Mouse (Mus musculus) hindbrain, embryonic 16.5 days (tissue): ENCODE results near the gene Dst. TPM values are rescaled to one million over a fixed set of nuclear protein-coding genes. Genes with fewer than 3 reads are reported as not detected.

ENCODE experiments used
- ATAC-seq: fragments of 200-750 bp; cut with Nextera tagmentation; 2 replicates; pipeline ENCODE4 v1.8.0; 2017; ENCODE audit warnings: moderate TSS enrichment, moderate library complexity
- H3K27ac ChIP-seq: fragments of 300-500 bp; sonication (generic); 2 replicates; pipeline ENCODE4 v1.5.1; 2014; ENCODE audit warnings: low read depth, mild to moderate bottlenecking, control low read depth, low read length, moderate library complexity
- H3K27me3 ChIP-seq: fragments of 300-500 bp; sonication (generic); replicated peaks from 2 replicates; pipeline ENCODE4 v1.6.1; 2014; ENCODE audit warnings: low read length; ENCODE audit not compliant: control insufficient read depth, insufficient read depth
- H3K36me3 ChIP-seq: fragments of 300-500 bp; sonication (generic); 2 replicates; pipeline ENCODE4 v1.6.1; 2014; ENCODE audit warnings: mild to moderate bottlenecking, low read length, moderate library complexity, mixed read lengths; ENCODE audit not compliant: control insufficient read depth, insufficient read depth
- H3K4me1 ChIP-seq: fragments of 300-500 bp; sonication (generic); 2 replicates; pipeline ENCODE4 v1.6.1; 2014; ENCODE audit warnings: low read depth, low read length; ENCODE audit not compliant: control insufficient read depth, insufficient read depth
- H3K4me2 ChIP-seq: fragments of 300-500 bp; sonication (generic); 2 replicates; pipeline ENCODE4 v1.6.1; 2014; ENCODE audit warnings: mild to moderate bottlenecking, low read length, control low read depth, moderate library complexity
- H3K4me3 ChIP-seq: fragments of 300-500 bp; sonication (generic); 2 replicates; pipeline ENCODE4 v1.5.1; 2014; ENCODE audit warnings: mild to moderate bottlenecking, low read length, control low read depth, moderate library complexity
- H3K9ac ChIP-seq: fragments of 300-500 bp; sonication (generic); 2 replicates; pipeline ENCODE4 v1.6.1; 2014; ENCODE audit warnings: low read depth, mild to moderate bottlenecking, control low read depth, low read length, moderate library complexity
- H3K9me3 ChIP-seq: fragments of 300-500 bp; sonication (generic); 2 replicates; pipeline ENCODE4 v1.6.1; 2014; ENCODE audit warnings: mild to moderate bottlenecking, low read length, moderate library complexity; ENCODE audit not compliant: control insufficient read depth
- WGBS: fragments of 180-500 bp; shearing (Covaris S2); extraction: QIAGEN DNeasy Blood & Tissue Kit; methylation state at CpG from one replicate; pipeline ENCODE4 v1.1.7; 2014; 5-methylcytosine and 5-hydroxymethylcytosine counted together
- polyA plus RNA-seq: library from polyadenylated mRNA; unstranded; fragments of >200 nt; fragmentation: Nextera tagmentation; extraction: Ambion mirVana; gene quantifications from 2 replicates; pipeline ENCODE4 v1.2.1, GENCODE M21; 2015

Gene Dst
- polyA plus RNA-seq, 1 experiment from 2014 or later = 38.3 TPM

DNA sequence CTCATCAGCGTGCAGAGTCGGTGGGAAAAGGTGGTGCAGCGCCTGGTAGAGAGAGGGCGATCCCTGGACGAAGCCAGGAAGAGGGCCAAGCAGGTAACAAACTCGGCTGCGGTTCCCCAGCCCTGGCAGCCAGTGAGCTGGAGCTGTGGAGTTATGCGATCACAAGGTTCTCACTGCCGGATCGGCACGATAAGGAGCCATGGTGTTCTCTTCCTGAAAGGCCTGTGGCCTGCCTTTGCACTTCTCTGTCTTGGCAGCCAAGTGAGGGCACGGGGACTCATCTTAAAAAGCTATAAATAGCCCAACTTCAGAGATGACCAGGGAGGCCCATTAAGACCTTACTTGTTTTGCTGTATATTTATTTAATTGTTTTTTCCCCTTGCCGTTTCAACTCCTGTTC is 367.8 kb downstream of the Dst start:
- Histone ChIP-seq H3K9ac (no peak overlapping the region), H3K4me1 (no peaks in the 10 kb centered on the region), H3K9me3 (no peaks in the 10 kb centered on the region), H3K36me3 (peaks cover 47% of the 10 kb centered on the region), H3K27me3 (no peaks in the 10 kb centered on the region), H3K4me3 (no peak overlapping the region), H3K4me2 (no peak overlapping the region), H3K27ac (no peak overlapping the region)
- WGBS = 92% methylated on average over 13 of the region's 13 CpGs
- ATAC-seq = no peak

DNA sequence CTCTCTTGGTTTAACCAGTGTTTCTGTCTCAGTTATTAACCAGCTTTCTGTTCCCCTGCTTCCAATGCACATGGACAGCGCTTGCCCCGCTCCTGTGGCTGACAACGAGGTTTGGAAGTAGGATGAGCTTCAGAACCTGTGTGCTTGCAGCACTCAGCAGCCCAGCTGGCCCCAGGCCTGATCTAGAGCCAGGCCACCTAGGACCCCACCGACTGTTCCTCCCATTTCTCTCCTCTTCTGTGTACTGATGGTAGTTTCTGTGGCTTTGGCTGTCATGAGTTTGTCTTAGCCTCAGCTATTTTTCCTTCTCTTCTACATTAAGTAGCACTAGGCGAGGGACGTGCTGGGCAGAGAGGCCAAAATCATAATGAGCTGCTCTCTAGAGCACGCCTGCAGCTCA is 368.7 kb downstream of the Dst start:
- ATAC-seq = no peak
- Histone ChIP-seq H3K4me2 (no peak overlapping the region), H3K27me3 (no peaks in the 10 kb centered on the region), H3K9ac (no peak overlapping the region), H3K27ac (no peak overlapping the region), H3K9me3 (no peaks in the 10 kb centered on the region), H3K4me1 (no peaks in the 10 kb centered on the region), H3K4me3 (no peak overlapping the region), H3K36me3 (peaks cover 38% of the 10 kb centered on the region)
- WGBS = 86% methylated on average over 7 of the region's 7 CpGs

- Histone ChIP-seq H3K27ac (no peak overlapping the region), H3K4me1 (no peaks in the 10 kb centered on the region), H3K4me2 (no peak overlapping the region), H3K9me3 (no peaks in the 10 kb centered on the region), H3K27me3 (no peaks in the 10 kb centered on the region), H3K4me3 (no peak overlapping the region), H3K9ac (no peak overlapping the region), H3K36me3 (peaks cover 33% of the 10 kb centered on the region)
- WGBS = 73% methylated on average over 8 of the region's 8 CpGs
- no peak for ATAC-seq
Observed at GRCm38 (mm10) chr1:34277259-34277658, 369.2 kb downstream of the Dst start.

GRCm38 (mm10) chr1:34283502-34283901 is 375.5 kb downstream of the Dst start:
- no peaks in the 10 kb centered on the region for H3K4me1 ChIP-seq
- H3K9me3 ChIP-seq = no peaks in the 10 kb centered on the region
- H3K36me3 ChIP-seq = peaks cover 18% of the 10 kb centered on the region

GRCm38 (mm10) chr1:34284979-34285378 is 377.0 kb downstream of the Dst start:
- Histone ChIP-seq H3K4me2 (no peak overlapping the region), H3K27me3 (no peaks in the 10 kb centered on the region), H3K4me1 (no peaks in the 10 kb centered on the region), H3K9me3 (no peaks in the 10 kb centered on the region), H3K27ac (no peak overlapping the region), H3K9ac (no peak overlapping the region), H3K4me3 (no peak overlapping the region), H3K36me3 (peaks cover 23% of the 10 kb centered on the region)
- no peak for ATAC-seq
- WGBS = 89% methylated on average over 9 of the region's 9 CpGs

More at GRCm38 (mm10) chr1:34283502-34283901, 375.5 kb downstream of the Dst start:
- Histone ChIP-seq H3K27ac (no peak overlapping the region), H3K27me3 (no peaks in the 10 kb centered on the region), H3K4me3 (no peak overlapping the region), H3K9ac (no peak overlapping the region), H3K4me2 (no peak overlapping the region)
- ATAC-seq = no peak
- WGBS = 73% methylated on average over 7 of the region's 7 CpGs

GRCm38 (mm10) chr1:34287731-34288130 is 379.7 kb downstream of the Dst start:
- 77% methylated on average over 10 of the region's 10 CpGs for WGBS
- Histone ChIP-seq H3K27ac (no peak overlapping the region), H3K27me3 (no peaks in the 10 kb centered on the region), H3K36me3 (peaks cover 39% of the 10 kb centered on the region), H3K4me1 (no peaks in the 10 kb centered on the region), H3K9ac (no peak overlapping the region), H3K9me3 (no peaks in the 10 kb centered on the region), H3K4me3 (no peak overlapping the region), H3K4me2 (no peak overlapping the region)
- no peak for ATAC-seq

GRCm38 (mm10) chr1:34288181-34288580 is 380.2 kb downstream of the Dst start:
- H3K27ac ChIP-seq = no peak overlapping the region
- H3K36me3 ChIP-seq = peaks cover 39% of the 10 kb centered on the region
- no peak overlapping the region for H3K9ac ChIP-seq
- no peak overlapping the region for H3K4me3 ChIP-seq
- no peak overlapping the region for H3K4me2 ChIP-seq
- no peaks in the 10 kb centered on the region for H3K9me3 ChIP-seq
- H3K27me3 ChIP-seq = no peaks in the 10 kb centered on the region
- H3K4me1 ChIP-seq = no peaks in the 10 kb centered on the region
- ATAC-seq = no peak
- WGBS = 92% methylated on average over 8 of the region's 8 CpGs

DNA sequence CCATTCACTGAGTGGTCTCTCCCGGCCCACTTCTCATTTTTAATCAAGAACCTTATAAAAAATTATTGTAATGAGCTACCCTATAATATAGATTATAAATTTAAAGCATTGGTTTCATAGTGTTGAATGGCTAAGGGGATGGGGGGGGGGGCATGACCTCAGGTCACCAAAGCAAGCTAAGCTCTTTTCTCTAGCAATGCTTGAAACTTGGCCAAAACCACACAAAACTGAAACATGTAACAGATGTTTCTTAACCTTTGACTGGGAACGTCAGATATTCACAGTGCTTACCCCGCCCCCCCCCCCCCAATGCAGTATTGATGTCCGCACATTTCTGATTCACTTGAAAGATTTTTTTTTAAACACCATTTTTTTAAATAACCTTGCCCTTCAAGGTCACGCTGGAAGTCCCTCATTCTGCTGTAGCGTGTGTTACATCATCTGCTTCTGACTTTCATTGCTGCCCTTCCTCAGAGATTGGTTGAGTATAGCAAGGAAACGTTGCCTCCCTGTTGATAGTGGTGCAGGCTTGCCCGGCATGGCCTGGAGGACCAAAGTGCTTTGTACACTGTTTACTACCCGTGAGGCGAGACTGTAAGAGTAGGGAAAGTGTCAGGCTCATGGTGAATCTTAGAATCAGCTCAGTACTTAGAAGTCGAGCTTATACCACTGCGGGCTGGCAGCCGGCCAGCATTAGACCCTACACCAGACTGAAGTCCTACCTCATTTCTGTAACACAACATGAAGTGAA is 380.9 kb downstream of the Dst start:
- no peak overlapping the region for H3K4me2 ChIP-seq
- no peak for ATAC-seq
- no peaks in the 10 kb centered on the region for H3K9me3 ChIP-seq
- H3K27ac ChIP-seq = no peak overlapping the region
- H3K4me1 ChIP-seq = no peaks in the 10 kb centered on the region
- no peak overlapping the region for H3K4me3 ChIP-seq
- no peak overlapping the region for H3K9ac ChIP-seq
- H3K27me3 ChIP-seq = no peaks in the 10 kb centered on the region
- 87% methylated on average over 13 of the region's 13 CpGs for WGBS
- peaks cover 43% of the 10 kb centered on the region for H3K36me3 ChIP-seq

DNA sequence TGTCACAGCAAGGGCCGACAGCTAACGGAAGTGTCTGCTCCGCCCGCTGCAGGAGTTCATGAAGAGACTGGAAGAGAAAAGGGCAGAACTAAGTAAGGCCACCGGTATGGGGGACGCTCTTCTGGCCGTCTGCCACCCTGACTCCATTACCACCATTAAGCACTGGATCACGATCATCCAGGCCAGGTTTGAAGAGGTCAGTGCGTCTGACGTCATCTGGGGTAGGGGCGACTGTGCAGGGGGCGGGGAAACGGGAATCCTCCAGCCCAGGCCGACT is 381.4 kb downstream of the Dst start:
- Histone ChIP-seq H3K4me2 (no peak overlapping the region), H3K27ac (no peak overlapping the region), H3K27me3 (no peaks in the 10 kb centered on the region), H3K4me3 (no peak overlapping the region), H3K36me3 (peaks cover 46% of the 10 kb centered on the region), H3K9me3 (no peaks in the 10 kb centered on the region), H3K4me1 (no peaks in the 10 kb centered on the region), H3K9ac (no peak overlapping the region)
- ATAC-seq = no peak
- 85% methylated on average over 14 of the region's 14 CpGs for WGBS

GRCm38 (mm10) chr1:34290321-34290720 is 382.3 kb downstream of the Dst start:
- Histone ChIP-seq H3K36me3 (peaks cover 47% of the 10 kb centered on the region), H3K9me3 (no peaks in the 10 kb centered on the region), H3K4me3 (no peak overlapping the region), H3K4me1 (no peaks in the 10 kb centered on the region), H3K4me2 (no peak overlapping the region), H3K27me3 (no peaks in the 10 kb centered on the region), H3K9ac (no peak overlapping the region), H3K27ac (no peak overlapping the region)
- WGBS = 91% methylated on average over 12 of the region's 12 CpGs
- no peak for ATAC-seq
